Mouse (Mus musculus) NIH3T3 (cell line): ENCODE measurements at regions not wholly inside any gene's neighbourhood (a gene's known extent, or its start where the extent isn't known, plus 50 kb on each side); places are given as distances from the start of the nearest gene placed in this dataset.
A peak's percentile ranks its signal among the peaks of the same experiment; 100 is the strongest.
"Not testable (repeated sequence)": the region's sequence is repeated elsewhere in the genome, so short reads cannot be mapped to it uniquely, and the experiment has no call there.

ENCODE experiments used
- DNase-seq: peaks from one replicate; pipeline ENCODE4 v3.0.0-alpha.2; 2012; ENCODE audit warnings: low read depth

GRCm38 (mm10) chr13:3216070-3216469, 321.8 kb upstream of the Gdi2 start:
- DNase-seq: peak; percentile 64

- not testable (repeated sequence) for DNase-seq
These were observed 316.8 kb upstream of the Gdi2 start for GRCm38 (mm10) chr13:3221005-3221621.

- no peak for DNase-seq
These were observed 316.2 kb upstream of the Gdi2 start for GRCm38 (mm10) chr13:3221622-3222021.

GRCm38 (mm10) chr13:3258379-3258778, 279.5 kb upstream of the Gdi2 start:
- no peak for DNase-seq

GRCm38 (mm10) chr13:3276130-3276529, 261.7 kb upstream of the Gdi2 start:
- DNase-seq: not testable (repeated sequence)
